Mouse (Mus musculus) midbrain, embryonic 14.5 days (tissue): ENCODE data around the gene Ear2. TPM values are rescaled to one million over a fixed set of nuclear protein-coding genes. Genes with fewer than 3 reads are reported as not detected.
"Not testable (repeated sequence)": the region's sequence is repeated elsewhere in the genome, so short reads cannot be mapped to it uniquely, and the experiment has no call there.

Experiments
- ATAC-seq: fragments of 200-750 bp; cut with Nextera tagmentation; 2 replicates; pipeline ENCODE4 v1.8.0; 2017; ENCODE audit warnings: moderate number of reproducible peaks, moderate library complexity; ENCODE audit not compliant: low FRiP score, low TSS enrichment
- DNase-seq: peaks from one replicate; pipeline ENCODE4 v3.0.0-alpha.2; 2015
- H3K27ac ChIP-seq: fragments of 300-500 bp; sonication (generic); replicated peaks from 2 replicates; pipeline ENCODE4 v1.5.1; 2014; ENCODE audit warnings: mild to moderate bottlenecking, low read depth, low read length, moderate library complexity
- H3K27me3 ChIP-seq: fragments of 300-500 bp; sonication (generic); 2 replicates; pipeline ENCODE4 v1.6.1; 2014; ENCODE audit warnings: low read length, control low read depth, mixed read lengths; ENCODE audit not compliant: control insufficient read depth, insufficient read depth
- H3K36me3 ChIP-seq: fragments of 300-500 bp; sonication (generic); 2 replicates; pipeline ENCODE4 v1.6.1; 2014; ENCODE audit warnings: low read length, control low read depth; ENCODE audit not compliant: control insufficient read depth, insufficient read depth
- H3K4me1 ChIP-seq: fragments of 300-500 bp; sonication (generic); 2 replicates; pipeline ENCODE4 v1.6.1; 2014; ENCODE audit warnings: mild to moderate bottlenecking, antibody characterized with exemption, low read length, control low read depth; ENCODE audit not compliant: control insufficient read depth, insufficient read depth
- H3K4me2 ChIP-seq: fragments of 300-500 bp; sonication (generic); 2 replicates; pipeline ENCODE4 v1.6.1; 2014; ENCODE audit warnings: mild to moderate bottlenecking, low read length, moderate library complexity
- H3K4me3 ChIP-seq: fragments of 300-500 bp; sonication (generic); replicated peaks from 2 replicates; pipeline ENCODE4 v1.5.1; 2014; ENCODE audit warnings: low read depth, low read length
- H3K9ac ChIP-seq: fragments of 300-500 bp; sonication (generic); replicated peaks from 2 replicates; pipeline ENCODE4 v1.6.1; 2014; ENCODE audit warnings: mild to moderate bottlenecking, low read length, moderate library complexity
- H3K9me3 ChIP-seq: fragments of 300-500 bp; sonication (generic); 2 replicates; pipeline ENCODE4 v1.6.1; 2016; ENCODE audit warnings: low read length, control low read depth, mixed read lengths; ENCODE audit not compliant: control insufficient read depth
- WGBS: fragments of 180-500 bp; shearing (Covaris S2); extraction: QIAGEN DNeasy Blood & Tissue Kit; methylation state at CpG from one replicate; pipeline ENCODE4 v1.1.7; 2014; 5-methylcytosine and 5-hydroxymethylcytosine counted together
- polyA plus RNA-seq: library from polyadenylated mRNA; unstranded; fragments of >200 nt; fragmentation: Nextera tagmentation; extraction: Ambion mirVana; gene quantifications from 2 replicates; pipeline ENCODE4 v1.2.1, GENCODE M21; 2014

The Ear2 gene
- polyA plus RNA-seq, result not detected in 2 replicates

- not testable (repeated sequence) for H3K27ac ChIP-seq, ATAC-seq
- WGBS, result 90% methylated on average over 2 of the region's 2 CpGs
These were observed at the start of gene Ear2 for GRCm38 (mm10) chr14:44102354-44102753. Gene Ear2, plus strand, starts transcription at chr14:44102654.

GRCm38 (mm10) chr14:44067879-44068278, 34.6 kb upstream of the Ear2 start:
- WGBS, result 86% methylated on average over 1 of the region's 1 CpGs
- H3K27me3 ChIP-seq, ATAC-seq, H3K9ac ChIP-seq, H3K9me3 ChIP-seq, H3K4me2 ChIP-seq, H3K4me3 ChIP-seq, H3K27ac ChIP-seq, H3K36me3 ChIP-seq, H3K4me1 ChIP-seq: not testable (repeated sequence)
- DNase-seq, result peak; percentile 22

More at GRCm38 (mm10) chr14:44102354-44102753, at the start of gene Ear2:
- not testable (repeated sequence) for H3K9me3 ChIP-seq, H3K36me3 ChIP-seq, H3K9ac ChIP-seq, H3K4me3 ChIP-seq, H3K4me2 ChIP-seq, H3K27me3 ChIP-seq, DNase-seq, H3K4me1 ChIP-seq

GRCm38 (mm10) chr14:44070595-44070994, 31.9 kb upstream of the Ear2 start:
- H3K36me3 ChIP-seq, H3K4me3 ChIP-seq, H3K9me3 ChIP-seq, ATAC-seq, DNase-seq, H3K9ac ChIP-seq, H3K27me3 ChIP-seq, H3K4me2 ChIP-seq, H3K27ac ChIP-seq, H3K4me1 ChIP-seq: not testable (repeated sequence)
- 92% methylated on average over 1 of the region's 3 CpGs for WGBS

- ATAC-seq, H3K27ac ChIP-seq, DNase-seq, H3K9ac ChIP-seq, H3K4me1 ChIP-seq, H3K36me3 ChIP-seq, H3K9me3 ChIP-seq, H3K4me3 ChIP-seq, H3K4me2 ChIP-seq, H3K27me3 ChIP-seq: not testable (repeated sequence)
- WGBS, result 75% methylated on average over 5 of the region's 5 CpGs
These were observed 24.6 kb upstream of the Ear2 start for GRCm38 (mm10) chr14:44077785-44078341.

GRCm38 (mm10) chr14:44086588-44086987, 15.9 kb upstream of the Ear2 start:
- not testable (repeated sequence) for DNase-seq, H3K9me3 ChIP-seq, H3K4me1 ChIP-seq, H3K36me3 ChIP-seq, H3K9ac ChIP-seq, H3K27me3 ChIP-seq, H3K4me3 ChIP-seq, ATAC-seq, H3K4me2 ChIP-seq, H3K27ac ChIP-seq
- WGBS, result 91% methylated on average over 1 of the region's 1 CpGs

GRCm38 (mm10) chr14:44087535-44087934, 14.9 kb upstream of the Ear2 start:
- not testable (repeated sequence) for H3K27me3 ChIP-seq, H3K4me2 ChIP-seq, ATAC-seq, H3K9me3 ChIP-seq, H3K4me3 ChIP-seq, H3K4me1 ChIP-seq, H3K36me3 ChIP-seq, H3K27ac ChIP-seq, H3K9ac ChIP-seq, DNase-seq
- 79% methylated on average over 2 of the region's 2 CpGs for WGBS

GRCm38 (mm10) chr14:44091524-44091923, 10.9 kb upstream of the Ear2 start:
- H3K27me3 ChIP-seq, H3K4me2 ChIP-seq, H3K9me3 ChIP-seq, H3K36me3 ChIP-seq, H3K4me3 ChIP-seq, DNase-seq, ATAC-seq, H3K27ac ChIP-seq, H3K4me1 ChIP-seq, H3K9ac ChIP-seq: not testable (repeated sequence)
- 64% methylated on average over 1 of the region's 1 CpGs for WGBS

GRCm38 (mm10) chr14:44094445-44094844, 8.0 kb upstream of the Ear2 start:
- H3K36me3 ChIP-seq, H3K4me1 ChIP-seq, H3K4me3 ChIP-seq, H3K27ac ChIP-seq, H3K9ac ChIP-seq, DNase-seq, H3K27me3 ChIP-seq, H3K4me2 ChIP-seq, ATAC-seq, H3K9me3 ChIP-seq: not testable (repeated sequence)
- 76% methylated on average over 5 of the region's 5 CpGs for WGBS

- H3K9ac ChIP-seq, ATAC-seq, H3K9me3 ChIP-seq, H3K36me3 ChIP-seq, H3K27ac ChIP-seq, H3K4me1 ChIP-seq, H3K4me3 ChIP-seq, DNase-seq, H3K4me2 ChIP-seq, H3K27me3 ChIP-seq: not testable (repeated sequence)
- WGBS, result no CpG with 5 or more reads among the region's 1 CpGs
These were observed 2.4 kb upstream of the Ear2 start for GRCm38 (mm10) chr14:44100030-44100429.
